Mouse (Mus musculus) 416B (cell line): ENCODE data around the gene Il1r2.

Experiments
- DNase-seq: peaks from one replicate; pipeline ENCODE4 v3.0.0; 2011; ENCODE audit warnings: low read depth

Gene Il1r2

DNA sequence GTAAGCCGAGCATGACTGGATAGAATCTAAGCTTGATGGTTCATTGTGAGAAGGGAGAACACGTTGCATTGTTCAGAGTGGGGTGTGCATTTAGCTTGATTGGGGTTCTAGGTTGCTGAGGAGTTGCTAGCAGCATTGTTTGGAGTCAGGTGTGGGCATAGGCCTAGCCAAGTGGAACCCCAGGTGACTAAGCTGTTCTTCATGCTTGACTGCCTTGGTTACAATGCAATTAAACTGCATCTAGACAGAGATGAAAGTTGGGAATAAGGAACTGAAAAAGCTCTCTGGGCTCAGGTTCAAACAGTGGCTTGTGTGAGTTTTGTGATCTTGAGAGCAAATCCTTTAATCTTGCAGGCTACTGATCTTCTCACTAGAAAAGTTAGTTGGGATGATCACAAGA lies 55.4 kb downstream of the Il1r2 start:
- DNase-seq = no peak

DNA sequence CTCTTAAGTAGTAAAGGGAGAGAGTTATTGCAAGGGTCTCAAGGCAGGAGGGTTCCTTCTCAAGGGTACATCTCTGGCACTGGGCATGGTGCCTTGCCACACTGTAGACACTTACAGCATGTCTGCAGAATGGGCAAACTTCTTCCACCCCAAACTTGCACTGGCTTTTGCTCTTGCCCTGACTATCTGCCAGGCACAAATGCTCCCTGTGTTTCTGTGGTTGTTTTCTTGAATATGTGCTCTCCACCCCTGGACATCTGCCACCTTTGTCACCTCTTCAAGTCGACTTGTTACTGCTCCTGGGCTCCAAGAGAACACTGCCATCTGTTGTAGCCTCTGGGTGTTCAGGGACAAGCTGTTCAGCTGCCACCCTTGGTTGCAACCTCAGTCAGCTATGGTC lies 57.8 kb downstream of the Il1r2 start:
- DNase-seq = no peak

DNA sequence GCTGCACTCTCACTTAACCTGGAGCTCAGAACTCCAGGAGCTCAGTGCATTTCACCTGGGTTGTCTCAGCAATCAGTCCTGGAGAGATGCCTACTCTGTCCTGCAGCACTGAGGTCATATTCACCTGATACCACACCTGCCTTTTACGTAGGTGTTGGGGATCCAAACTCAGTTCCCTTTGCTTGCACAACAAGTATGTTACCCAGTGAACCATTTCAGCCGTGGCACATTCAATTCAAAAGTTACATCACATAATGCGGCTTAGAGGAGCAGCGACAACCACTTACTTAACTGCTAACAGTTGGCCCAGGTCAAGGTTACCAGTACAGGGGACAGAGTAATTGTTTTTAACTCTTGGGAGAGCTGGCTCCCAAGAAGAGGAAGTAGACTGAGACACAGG lies 58.8 kb downstream of the Il1r2 start:
- DNase-seq = no peak

DNA sequence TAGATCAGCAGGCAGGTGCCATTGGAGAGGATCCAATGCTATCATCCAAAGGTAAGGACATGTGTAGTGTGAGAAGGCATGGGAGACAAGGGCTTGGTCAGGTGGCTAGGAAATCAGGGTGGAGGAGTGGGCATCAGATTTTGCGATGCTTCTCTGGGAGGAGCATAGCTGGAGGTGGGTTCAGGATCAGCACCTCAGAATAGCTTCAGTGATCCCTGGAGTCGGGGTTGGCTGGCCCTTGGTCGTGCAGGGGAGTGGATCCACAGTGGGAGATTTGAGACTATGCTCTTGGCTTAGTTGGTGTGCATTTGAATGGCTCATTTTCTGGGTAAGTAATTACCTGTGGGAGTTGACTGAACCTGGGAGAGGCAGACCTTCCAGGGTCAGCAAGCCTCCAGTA lies 59.7 kb downstream of the Il1r2 start:
- no peak for DNase-seq

DNA sequence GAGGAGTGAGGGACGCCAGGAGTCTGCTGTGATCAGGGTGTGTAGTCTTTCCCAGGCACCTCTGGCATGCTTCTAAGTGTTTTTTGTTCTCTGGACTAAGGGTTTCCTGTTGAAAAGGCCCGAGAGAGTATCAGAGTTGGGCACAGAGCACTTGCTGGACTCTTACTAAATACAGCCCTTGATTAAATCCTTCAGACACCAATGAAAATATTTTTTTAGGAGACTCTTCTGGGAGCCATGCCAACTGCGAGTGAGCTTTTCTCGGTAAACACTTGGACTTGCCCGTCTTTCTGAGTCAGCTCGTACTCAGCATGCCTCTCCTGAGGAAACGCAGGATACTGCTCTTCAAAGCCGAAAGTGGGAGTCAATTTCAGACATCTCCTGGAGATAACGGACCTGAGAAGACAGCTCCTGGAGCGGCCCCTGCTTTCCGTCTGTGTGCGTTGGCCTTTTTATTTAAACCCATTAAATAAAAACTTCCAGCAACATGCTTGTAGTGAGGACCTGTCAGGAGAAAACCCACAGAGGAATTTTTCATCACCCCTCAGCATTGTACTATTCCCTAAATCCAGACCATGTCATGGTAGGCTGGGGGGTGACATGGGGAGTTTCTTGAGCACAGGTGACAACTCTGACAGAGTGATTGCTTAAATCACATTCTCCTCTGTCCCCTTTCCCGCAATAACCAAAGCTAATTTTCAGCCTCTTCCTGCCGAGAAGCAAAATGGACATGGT lies 66.1 kb downstream of the Il1r2 start:
- DNase-seq = no peak

DNA sequence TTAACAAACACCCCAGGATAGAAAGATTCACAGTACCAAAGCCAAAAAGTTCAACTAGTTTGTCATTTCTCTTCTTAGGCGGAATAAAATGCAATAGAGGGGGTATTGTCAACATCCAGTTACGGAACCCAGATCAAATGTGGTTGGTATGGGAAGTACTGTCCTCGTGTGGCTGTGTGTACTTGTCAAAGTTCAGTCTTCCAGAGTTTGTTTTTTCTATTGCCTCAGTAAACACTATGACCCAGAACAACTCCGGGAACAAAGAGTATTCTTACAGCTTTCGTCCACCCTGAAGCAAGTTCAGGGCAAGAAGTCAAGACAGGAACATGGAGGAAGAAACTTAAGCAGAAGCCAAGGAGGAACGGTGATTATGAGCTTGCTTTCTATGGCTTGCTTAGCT lies 82.2 kb downstream of the Il1r2 start:
- DNase-seq = no peak

DNA sequence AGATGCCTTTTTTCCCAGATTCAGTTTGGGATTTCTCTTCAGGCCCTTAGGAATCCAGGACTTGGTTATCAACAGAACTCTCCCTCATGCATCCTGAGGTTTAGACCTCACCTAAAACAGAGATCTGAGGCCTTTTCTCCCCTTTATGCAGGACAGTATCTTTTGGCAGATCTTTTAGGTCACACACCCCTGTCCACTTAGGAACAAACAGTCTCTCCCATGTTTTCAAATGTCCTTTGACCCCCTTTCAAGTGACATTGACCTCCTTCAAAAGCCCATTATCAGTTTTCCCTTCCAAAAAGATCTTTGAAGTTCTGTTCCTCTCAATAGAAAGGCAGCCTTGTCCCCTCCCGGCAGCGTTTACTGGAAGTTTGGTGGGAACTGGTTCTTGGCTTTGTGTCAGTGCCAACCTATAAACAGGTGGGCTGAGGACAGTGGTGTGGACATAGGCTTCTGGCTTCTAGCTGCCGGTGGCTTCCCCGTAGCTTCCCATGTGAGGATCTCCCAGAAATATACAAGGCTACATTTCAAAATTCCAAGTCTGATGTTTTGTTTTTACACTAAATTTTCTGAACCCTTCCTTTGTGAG lies 89.5 kb downstream of the Il1r2 start:
- no peak for DNase-seq

DNA sequence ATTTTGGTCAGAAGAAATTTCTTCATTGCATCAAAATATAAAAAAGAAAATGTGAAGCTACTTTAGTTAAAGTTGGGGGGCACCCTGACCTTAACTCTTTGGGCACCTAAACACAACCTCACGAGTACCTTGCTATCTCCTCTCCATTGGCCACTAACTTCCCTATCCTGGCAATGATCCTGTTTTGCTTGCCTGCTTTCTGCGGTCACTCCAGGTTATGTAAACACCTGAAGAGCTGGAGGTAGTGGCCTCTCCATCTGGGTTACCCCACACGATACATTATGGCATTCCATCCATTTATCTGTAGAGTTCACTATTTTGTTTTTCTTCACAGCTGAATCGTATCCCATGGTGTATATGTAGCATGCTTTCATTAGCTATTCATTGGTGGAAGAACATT lies 90.5 kb downstream of the Il1r2 start:
- no peak for DNase-seq

DNA sequence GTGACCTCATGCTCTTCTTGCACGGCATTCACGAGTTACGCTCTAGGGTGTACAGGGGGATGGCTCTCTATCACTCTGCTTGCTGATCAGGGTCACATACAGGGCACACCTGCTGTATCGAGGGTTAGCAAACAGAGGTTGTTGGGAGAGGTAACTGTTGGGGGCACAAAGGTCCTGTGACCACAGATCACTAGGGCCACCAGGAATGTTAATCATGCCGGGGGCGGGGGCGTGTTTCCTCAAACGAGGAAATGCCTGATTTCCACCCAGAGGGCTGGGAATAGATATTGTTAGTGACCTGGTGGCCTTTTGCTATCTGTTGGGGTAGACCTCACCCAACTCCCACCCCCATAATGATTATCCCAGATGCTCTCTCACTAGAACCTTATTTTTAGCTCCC lies 93.7 kb downstream of the Il1r2 start:
- no peak for DNase-seq

DNA sequence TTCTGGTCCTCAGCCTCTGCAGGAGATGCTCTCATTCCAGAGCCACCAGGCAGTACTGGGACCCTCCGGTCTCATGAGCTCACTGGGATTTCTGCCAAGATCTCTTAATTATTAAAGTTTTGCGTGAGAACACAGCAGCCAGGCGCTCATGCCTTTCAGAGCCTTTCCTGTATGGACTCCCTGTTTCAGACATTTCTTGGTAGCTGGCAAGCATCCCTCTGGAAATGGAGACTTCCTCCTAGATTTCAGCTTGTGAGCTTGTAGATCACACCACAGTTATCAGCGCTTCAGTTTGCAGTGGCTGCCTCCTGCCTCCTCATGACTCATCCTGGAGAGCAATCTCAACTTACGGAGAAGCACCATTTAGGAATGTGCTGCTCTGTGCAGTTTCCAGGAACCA lies 98.0 kb downstream of the Il1r2 start:
- no peak for DNase-seq

DNA sequence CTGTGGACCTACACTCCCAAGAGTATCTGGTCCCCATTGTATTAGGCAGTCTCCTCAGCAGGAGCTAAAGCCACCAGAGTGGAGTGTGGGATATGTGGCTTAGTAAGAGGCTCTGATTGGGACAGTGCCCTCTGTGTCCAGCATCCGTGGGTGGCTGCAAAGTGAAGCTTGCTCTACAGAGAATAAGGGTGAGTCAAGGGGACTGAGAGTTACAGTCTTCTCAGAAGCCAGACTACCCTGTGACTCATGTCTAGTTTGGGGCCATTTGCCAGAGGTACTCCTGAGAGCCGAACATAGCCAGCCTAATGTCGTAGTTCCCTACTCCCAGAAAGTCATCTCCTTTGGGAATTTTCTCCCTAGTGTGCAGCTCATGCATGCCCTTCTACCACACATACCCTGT lies 100.3 kb downstream of the Il1r2 start:
- no peak for DNase-seq
